Mouse (Mus musculus) heart, embryonic 14.5 days (tissue): ENCODE results near the gene Gsx1. TPM values are rescaled to one million over a fixed set of nuclear protein-coding genes. Genes with fewer than 3 reads are reported as not detected.

Experiments used
- ATAC-seq: fragments of 200-750 bp; cut with Nextera tagmentation; 2 replicates; pipeline ENCODE4 v1.8.0; 2017; ENCODE audit warnings: low read depth, moderate TSS enrichment; ENCODE audit not compliant: insufficient number of reproducible peaks, insufficient read depth, low FRiP score
- H3K27ac ChIP-seq, 2 experiments: fragments of 200-500 bp in 1 of 2; fragments of 300-500 bp in 1 of 2; sonication (generic) in 1 of 2; replicated peaks in 1 of 2; 2 replicates each; pipeline ENCODE4 v1.5.1; 2012 to 2014; ENCODE audit warnings: low read depth in 2 of 2, low read length in 2 of 2, control low read depth in 1 of 2, mild to moderate bottlenecking in 1 of 2, mixed read lengths in 1 of 2; ENCODE audit not compliant: control insufficient read depth in 1 of 2, insufficient read depth in 1 of 2
- H3K27me3 ChIP-seq: fragments of 300-500 bp; sonication (generic); 2 replicates; pipeline ENCODE4 v1.6.1; 2014; ENCODE audit warnings: mild to moderate bottlenecking, low read length, control low read depth; ENCODE audit not compliant: control insufficient read depth, insufficient read depth
- H3K36me3 ChIP-seq: fragments of 300-500 bp; sonication (generic); 2 replicates; pipeline ENCODE4 v1.6.1; 2014; ENCODE audit warnings: mild to moderate bottlenecking, control low read depth, low read length, mixed read lengths; ENCODE audit not compliant: control insufficient read depth, insufficient read depth
- H3K4me1 ChIP-seq, 2 experiments: fragments of 200-500 bp in 1 of 2; fragments of 300-500 bp in 1 of 2; sonication (generic) in 1 of 2; 2 replicates each; pipeline ENCODE4 v1.6.1; 2012 to 2014; ENCODE audit warnings: low read length in 2 of 2, control low read depth in 1 of 2, mixed read lengths in 1 of 2; ENCODE audit not compliant: control insufficient read depth in 2 of 2, insufficient read depth in 2 of 2
- H3K4me2 ChIP-seq: fragments of 300-500 bp; sonication (generic); 2 replicates; pipeline ENCODE4 v1.6.1; 2014; ENCODE audit warnings: mild to moderate bottlenecking, low read length
- H3K4me3 ChIP-seq, 2 experiments: fragments of 200-500 bp in 1 of 2; fragments of 300-500 bp in 1 of 2; sonication (generic) in 1 of 2; 2 replicates each; pipeline ENCODE4 v1.5.1; 2012 to 2014; ENCODE audit warnings: low read length in 2 of 2, mild to moderate bottlenecking in 2 of 2, control low read depth in 1 of 2, low read depth in 1 of 2, moderate library complexity in 1 of 2; ENCODE audit not compliant: control insufficient read depth in 1 of 2, insufficient read depth in 1 of 2
- H3K9ac ChIP-seq: fragments of 300-500 bp; sonication (generic); 2 replicates; pipeline ENCODE4 v1.6.1; 2014; ENCODE audit warnings: mild to moderate bottlenecking, low read length
- H3K9me3 ChIP-seq: fragments of 300-500 bp; sonication (generic); 2 replicates; pipeline ENCODE4 v1.6.1; 2016; ENCODE audit warnings: low read length, control low read depth; ENCODE audit not compliant: control insufficient read depth
- WGBS: fragments of 180-500 bp; shearing (Covaris S2); extraction: QIAGEN DNeasy Blood & Tissue Kit; methylation state at CpG from one replicate; pipeline ENCODE4 v1.1.7; 2014; 5-methylcytosine and 5-hydroxymethylcytosine counted together
- polyA plus RNA-seq: library from polyadenylated mRNA; unstranded; fragments of >200 nt; fragmentation: Nextera tagmentation; extraction: Ambion mirVana; gene quantifications from 2 replicates; pipeline ENCODE4 v1.2.1, GENCODE M21; 2014

Gene Gsx1
- polyA plus RNA-seq, 1 experiment from 2014 or later: not detected

GRCm38 (mm10) chr5:147207852-147208251 is 19.4 kb downstream of the Gsx1 start:
- no peak overlapping the region for H3K4me3 ChIP-seq
- H3K27ac ChIP-seq: no peak overlapping the region
- no peaks in the 10 kb centered on the region for H3K36me3 ChIP-seq
- no peaks in the 10 kb centered on the region for H3K4me1 ChIP-seq
- ATAC-seq: no peak
- H3K9me3 ChIP-seq: 0 out of 2 replicates have a peak, but pooled peaks cover 4% of the 10 kb centered on the region
- 0 out of 2 replicates have a peak, but pooled peaks cover 7% of the 10 kb centered on the region for H3K27me3 ChIP-seq
- H3K4me2 ChIP-seq: no peak overlapping the region
- 91% methylated on average over 20 of the region's 20 CpGs for WGBS
- no peak overlapping the region for H3K9ac ChIP-seq

GRCm38 (mm10) chr5:147208471-147208870 is 20.0 kb downstream of the Gsx1 start:
- Histone ChIP-seq H3K4me2 (no peak overlapping the region), H3K4me1 (no peaks in the 10 kb centered on the region), H3K36me3 (no peaks in the 10 kb centered on the region), H3K27ac (no peak overlapping the region), H3K4me3 (no peak overlapping the region), H3K9me3 (0 out of 2 replicates have a peak, but pooled peaks cover 4% of the 10 kb centered on the region), H3K9ac (no peak overlapping the region), H3K27me3 (0 out of 2 replicates have a peak, but pooled peaks cover 10% of the 10 kb centered on the region)
- no peak for ATAC-seq
- WGBS: 67% methylated on average over 2 of the region's 2 CpGs

GRCm38 (mm10) chr5:147227354-147228112 is 39.0 kb downstream of the Gsx1 start:
- H3K27ac ChIP-seq: no peak overlapping the region
- H3K9ac ChIP-seq: no peak overlapping the region
- peaks cover 52% of the 10 kb centered on the region for H3K27me3 ChIP-seq
- no peak for ATAC-seq
- H3K4me1 ChIP-seq: no peaks in the 10 kb centered on the region
- H3K36me3 ChIP-seq: no peaks in the 10 kb centered on the region
- H3K4me3 ChIP-seq: no peak overlapping the region
- 16% methylated on average over 25 of the region's 25 CpGs for WGBS
- H3K4me2 ChIP-seq: no peak overlapping the region
- H3K9me3 ChIP-seq: no peaks in the 10 kb centered on the region

- H3K4me1 ChIP-seq: no peaks in the 10 kb centered on the region
Observed at GRCm38 (mm10) chr5:147235406-147236309, 47.2 kb downstream of the Gsx1 start.

More at GRCm38 (mm10) chr5:147235406-147236309, 47.2 kb downstream of the Gsx1 start:
- no peak overlapping the region for H3K9ac ChIP-seq
- ATAC-seq: no peak
- no peaks in the 10 kb centered on the region for H3K36me3 ChIP-seq
- no peaks in the 10 kb centered on the region for H3K9me3 ChIP-seq
- no peak overlapping the region for H3K4me3 ChIP-seq
- H3K27ac ChIP-seq: no peak overlapping the region
- 67% methylated on average over 21 of the region's 21 CpGs for WGBS
- no peaks in the 10 kb centered on the region for H3K27me3 ChIP-seq
- H3K4me2 ChIP-seq: no peak overlapping the region

Other genes starting within 250 kb of the Gsx1 start
- gene Gtf3a, start 240.0 kb upstream of the Gsx1 start, polyA plus RNA-seq: 74.5 and 75.4 TPM in 2 replicates
- gene Mtif3, start 224.9 kb upstream of the Gsx1 start, polyA plus RNA-seq: 20.3 and 23.8 TPM in 2 replicates
- 13.0 TPM in 2 replicates for gene Lnx2, start 112.1 kb upstream of the Gsx1 start, polyA plus RNA-seq
- 97.6 and 99.3 TPM in 2 replicates for gene Polr1d, start 111.6 kb upstream of the Gsx1 start, polyA plus RNA-seq
- not detected in 2 replicates for gene Pdx1, start 81.3 kb downstream of the Gsx1 start, polyA plus RNA-seq
- not detected in 2 replicates for gene Cdx2, start 118.6 kb downstream of the Gsx1 start, polyA plus RNA-seq
- not detected in 2 replicates for gene Urad, start 133.7 kb downstream of the Gsx1 start, polyA plus RNA-seq
- 0.08 TPM in 1 of 2 replicates, not detected in the other for gene Flt3, start 211.8 kb downstream of the Gsx1 start, polyA plus RNA-seq
- 54.5 and 55.8 TPM in 2 replicates for gene Pan3, start 241.5 kb downstream of the Gsx1 start, polyA plus RNA-seq